Mouse (Mus musculus) thymus, adult 18-20 months (tissue): ENCODE data around the gene Runx2.

Experiments
- DNase-seq, 2 experiments: peaks; one replicate each; pipeline ENCODE4 v3.0.0; 2022; ENCODE audit warnings: mixed read lengths in 2 of 2

Gene Runx2

GRCm38 (mm10) chr17:44654503-44654902 lies 160.1 kb downstream of the Runx2 start:
- peak; percentile 67 to 87 for DNase-seq

- no peak for DNase-seq
These were observed 161.5 kb downstream of the Runx2 start for GRCm38 (mm10) chr17:44653081-44653480.

- DNase-seq: no peak
These were observed 162.5 kb downstream of the Runx2 start for GRCm38 (mm10) chr17:44652054-44652453.

DNA sequence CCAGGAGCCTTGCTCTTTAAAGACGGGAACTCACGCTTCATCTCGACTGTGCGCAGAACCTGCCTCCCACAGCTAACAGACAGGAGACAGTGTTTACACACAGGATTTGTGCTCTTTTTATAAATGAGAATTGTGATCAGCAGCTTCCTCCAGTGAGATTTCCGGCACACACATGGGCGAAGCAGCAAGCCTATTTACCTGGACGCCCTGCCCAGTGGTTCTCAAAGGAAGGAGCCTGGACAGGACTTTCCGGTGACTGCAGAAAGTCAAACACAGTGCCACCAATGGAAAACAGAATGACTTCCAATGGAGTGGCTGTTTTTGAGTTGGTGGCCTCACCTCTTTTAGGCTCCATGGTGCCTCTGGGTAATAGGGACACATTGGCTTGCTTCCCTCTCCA lies 163.0 kb downstream of the Runx2 start:
- no peak for DNase-seq

DNA sequence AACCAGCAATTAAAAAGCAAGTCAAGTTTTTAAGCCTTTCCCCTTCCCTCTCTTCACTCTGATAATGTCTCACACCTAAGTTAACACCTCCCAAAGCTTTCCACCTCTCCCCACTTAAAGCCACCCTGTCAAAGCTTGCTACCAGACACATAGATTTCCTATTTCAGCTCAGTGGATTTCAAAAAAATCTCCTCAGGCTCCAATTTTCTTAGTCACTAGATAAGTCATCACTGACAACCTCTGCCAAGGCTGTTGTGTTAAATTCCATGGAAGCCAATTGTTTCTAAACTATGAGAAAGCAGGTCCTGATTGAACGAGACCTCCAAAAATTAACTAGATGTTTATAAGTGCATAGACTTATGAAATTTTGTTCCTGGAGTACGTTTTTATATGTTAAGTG lies 164.2 kb downstream of the Runx2 start:
- DNase-seq: no peak

- DNase-seq: no peak
These were observed 165.5 kb downstream of the Runx2 start for GRCm38 (mm10) chr17:44649056-44649455.

DNA sequence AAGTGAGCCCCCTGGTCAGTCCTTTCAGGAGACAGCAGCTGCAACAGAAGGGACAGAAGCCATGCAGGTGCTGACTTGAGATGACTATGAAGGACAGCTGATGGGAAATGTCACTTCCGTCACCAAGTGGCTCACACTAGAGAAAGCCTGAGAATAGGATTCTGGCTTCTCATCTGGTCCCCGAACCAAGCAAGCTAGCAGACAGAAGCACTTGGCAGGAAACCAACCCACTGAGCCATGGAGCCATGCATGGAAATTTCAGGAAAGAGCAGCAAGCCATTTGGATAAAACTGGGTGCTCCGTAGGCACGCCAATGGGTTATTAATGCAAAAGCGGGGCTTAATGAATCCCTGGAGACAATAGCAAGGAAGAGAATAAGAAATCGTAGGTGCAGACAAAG lies 166.7 kb downstream of the Runx2 start:
- DNase-seq: no peak

GRCm38 (mm10) chr17:44645146-44645545 lies 169.5 kb downstream of the Runx2 start:
- DNase-seq: no peak

- no peak for DNase-seq
These were observed 171.3 kb downstream of the Runx2 start for GRCm38 (mm10) chr17:44643260-44643659.

DNA sequence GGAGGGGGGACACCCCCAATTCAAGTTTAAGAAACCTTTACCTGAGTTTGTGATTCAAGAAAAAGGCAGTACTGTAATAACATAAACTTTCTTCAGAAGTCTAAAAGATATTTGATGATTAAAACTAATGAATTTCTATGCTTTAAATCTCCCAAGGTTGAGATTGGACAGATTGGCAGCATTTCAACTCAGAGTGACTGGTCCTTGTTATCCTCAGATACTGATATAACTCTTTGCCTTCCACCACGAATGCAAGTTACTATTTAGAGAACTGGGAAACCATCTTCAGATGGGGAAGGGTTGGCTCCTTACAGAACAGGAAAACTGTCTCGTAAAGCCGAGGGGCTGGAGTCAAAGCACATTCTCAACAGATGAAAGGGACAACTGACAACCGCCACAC lies 172.5 kb downstream of the Runx2 start:
- DNase-seq: no peak

GRCm38 (mm10) chr17:44640910-44641309 lies 173.7 kb downstream of the Runx2 start:
- no peak for DNase-seq

- DNase-seq: no peak
These were observed 175.2 kb downstream of the Runx2 start for GRCm38 (mm10) chr17:44639446-44639845.

- no peak for DNase-seq
These were observed 177.3 kb downstream of the Runx2 start for GRCm38 (mm10) chr17:44637181-44637880.

- no peak for DNase-seq
These were observed 180.1 kb downstream of the Runx2 start for GRCm38 (mm10) chr17:44634486-44634885.

DNA sequence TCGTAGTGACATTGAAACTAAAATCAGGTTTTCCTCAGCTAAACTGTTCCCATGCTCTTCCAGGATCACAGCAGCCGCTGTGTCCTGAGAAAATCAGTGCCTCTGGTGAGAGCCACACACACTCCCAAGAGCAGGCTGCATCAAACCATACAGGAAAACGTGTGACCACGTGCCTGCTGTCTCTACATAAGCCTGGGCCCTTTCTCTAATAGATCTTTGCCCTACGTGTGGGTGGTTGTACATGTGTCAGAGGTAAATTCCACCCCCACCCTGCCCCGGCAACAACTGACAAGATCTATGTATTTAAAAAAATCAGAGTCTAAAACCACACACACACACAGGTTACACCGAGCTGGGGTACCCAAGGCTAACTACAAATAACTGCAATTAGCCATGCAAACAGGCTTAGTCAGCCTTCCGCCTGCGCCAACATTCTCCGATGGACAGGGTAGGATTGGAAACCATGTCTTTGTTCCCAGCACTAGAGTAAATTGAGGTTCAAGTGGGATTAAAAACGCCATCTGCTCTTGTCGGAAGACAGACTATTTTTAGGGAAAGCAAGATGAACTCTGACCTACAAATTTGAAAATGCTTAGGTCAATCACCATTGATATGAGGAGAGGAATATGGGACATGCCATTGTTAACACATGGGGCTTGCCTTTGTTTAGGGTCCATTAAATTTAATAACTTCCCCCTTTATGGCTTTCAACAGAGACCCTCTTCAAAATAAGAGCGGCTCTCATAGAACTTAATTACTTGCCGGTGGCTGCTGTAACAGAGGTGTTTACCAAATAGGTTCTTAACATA lies 180.8 kb downstream of the Runx2 start:
- DNase-seq: no peak

- no peak for DNase-seq
These were observed 181.7 kb downstream of the Runx2 start for GRCm38 (mm10) chr17:44632941-44633340.

DNA sequence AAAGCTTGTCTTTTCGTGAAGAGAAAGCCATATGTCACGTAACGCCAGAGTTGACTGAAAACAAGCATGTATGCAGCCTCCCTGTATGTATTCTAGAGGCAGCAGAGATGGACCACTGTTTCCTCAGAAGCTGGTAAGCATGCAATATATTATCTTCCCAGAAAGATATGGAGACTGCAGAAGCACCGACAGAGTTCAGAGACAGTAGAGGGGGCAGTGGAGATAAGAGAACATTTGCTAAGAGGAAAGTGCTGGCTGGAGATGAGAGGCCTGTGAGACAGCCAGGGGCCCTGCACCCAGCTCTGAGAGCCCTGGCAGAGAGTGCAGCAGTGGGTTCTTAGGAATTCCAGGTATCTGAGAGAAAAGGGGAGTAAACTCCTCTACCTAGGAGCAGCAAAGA lies 182.3 kb downstream of the Runx2 start:
- no peak for DNase-seq

GRCm38 (mm10) chr17:44631577-44631976 lies 183.0 kb downstream of the Runx2 start:
- DNase-seq: no peak

GRCm38 (mm10) chr17:44627317-44627716 lies 187.3 kb downstream of the Runx2 start:
- DNase-seq: no peak

DNA sequence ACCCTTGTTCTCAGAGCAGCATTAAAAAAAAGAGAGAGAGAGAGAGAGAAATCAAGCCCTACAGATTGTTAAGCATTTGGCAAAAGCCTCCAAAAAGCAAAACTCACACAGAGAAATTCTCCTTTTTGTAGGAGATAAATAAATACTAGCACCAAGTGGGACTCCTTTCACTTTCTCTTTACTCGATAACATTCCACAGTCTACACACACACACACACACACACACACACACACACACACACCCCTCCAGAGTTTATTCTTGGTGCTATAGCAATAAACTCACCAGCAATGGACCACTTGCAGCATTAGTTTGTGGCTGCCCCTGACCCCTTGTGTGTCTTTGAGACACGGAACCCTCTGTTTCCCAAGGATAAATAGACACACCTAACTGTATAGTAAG lies 190.9 kb downstream of the Runx2 start:
- no peak for DNase-seq

DNA sequence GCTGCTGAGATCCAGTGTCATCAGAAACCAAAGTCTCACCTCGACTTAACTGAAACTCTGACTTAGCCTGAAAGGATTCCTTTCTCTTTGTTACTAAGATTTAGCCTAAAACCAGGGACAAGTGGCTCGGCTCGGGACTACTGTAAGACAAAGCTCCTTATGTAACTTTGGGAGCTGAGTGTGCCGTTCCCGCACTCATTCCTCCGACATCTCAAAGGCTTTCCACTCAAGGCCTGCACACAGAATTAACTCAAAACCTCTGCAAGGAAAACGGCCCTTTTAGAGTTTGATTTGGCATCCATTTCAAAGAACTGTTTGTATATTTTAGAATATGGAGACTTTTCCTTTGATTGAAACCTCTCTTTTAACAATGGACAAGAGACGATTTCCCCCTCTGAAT lies 191.3 kb downstream of the Runx2 start:
- no peak for DNase-seq

GRCm38 (mm10) chr17:44620456-44620855 lies 194.1 kb downstream of the Runx2 start:
- no peak for DNase-seq

DNA sequence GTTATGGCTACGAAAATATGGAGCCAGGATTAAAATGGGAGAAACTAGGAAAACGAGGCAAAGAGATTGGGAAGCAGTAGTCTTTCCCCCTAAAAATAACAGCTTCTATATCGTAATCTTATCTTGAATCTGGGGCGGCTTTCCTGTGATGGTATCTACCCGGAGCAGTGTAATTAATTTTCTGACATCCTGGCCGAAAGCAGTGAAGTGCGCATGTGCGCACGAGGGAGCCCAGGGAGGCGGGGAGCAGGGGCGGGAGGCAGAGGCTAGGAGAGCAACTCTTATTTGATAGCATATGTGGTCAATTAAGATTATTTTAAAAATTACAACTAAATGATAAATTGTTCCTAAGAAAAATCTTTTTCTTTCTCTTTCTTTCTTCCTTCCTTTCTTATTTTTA lies 195.9 kb downstream of the Runx2 start:
- peak in 1 of 2 experiments; percentile 11 for DNase-seq

DNA sequence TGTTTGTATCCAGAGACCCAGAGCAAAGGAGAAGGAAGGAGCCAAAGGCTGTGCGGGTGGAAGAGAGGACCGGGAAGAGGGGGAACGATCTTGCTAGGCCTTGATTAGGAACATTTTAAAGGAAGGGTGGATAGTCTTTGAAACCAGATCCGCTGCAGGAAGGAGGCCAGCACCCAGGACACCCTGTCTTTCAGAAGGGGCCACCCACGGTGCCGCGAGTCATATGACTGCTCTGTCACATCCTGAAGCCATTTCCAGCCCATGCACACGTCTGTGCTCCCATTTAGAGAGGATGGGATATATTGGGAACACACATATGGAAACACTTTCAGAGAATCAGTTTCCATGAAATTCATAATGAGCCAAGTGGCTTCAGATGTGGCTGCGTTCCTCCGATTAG lies 196.4 kb downstream of the Runx2 start:
- DNase-seq: no peak
